Mouse (Mus musculus) lung, postnatal 10 days (tissue): ENCODE measurements around the gene Senp5.
A peak's percentile ranks its signal among the peaks of the same experiment; 100 is the strongest.
"Not testable (repeated sequence)": the region's sequence is repeated elsewhere in the genome, so short reads cannot be mapped to it uniquely, and the experiment has no call there.

Source experiments
- DNase-seq: peaks from one replicate; pipeline ENCODE4 v3.0.0; 2021

Gene Senp5

DNA sequence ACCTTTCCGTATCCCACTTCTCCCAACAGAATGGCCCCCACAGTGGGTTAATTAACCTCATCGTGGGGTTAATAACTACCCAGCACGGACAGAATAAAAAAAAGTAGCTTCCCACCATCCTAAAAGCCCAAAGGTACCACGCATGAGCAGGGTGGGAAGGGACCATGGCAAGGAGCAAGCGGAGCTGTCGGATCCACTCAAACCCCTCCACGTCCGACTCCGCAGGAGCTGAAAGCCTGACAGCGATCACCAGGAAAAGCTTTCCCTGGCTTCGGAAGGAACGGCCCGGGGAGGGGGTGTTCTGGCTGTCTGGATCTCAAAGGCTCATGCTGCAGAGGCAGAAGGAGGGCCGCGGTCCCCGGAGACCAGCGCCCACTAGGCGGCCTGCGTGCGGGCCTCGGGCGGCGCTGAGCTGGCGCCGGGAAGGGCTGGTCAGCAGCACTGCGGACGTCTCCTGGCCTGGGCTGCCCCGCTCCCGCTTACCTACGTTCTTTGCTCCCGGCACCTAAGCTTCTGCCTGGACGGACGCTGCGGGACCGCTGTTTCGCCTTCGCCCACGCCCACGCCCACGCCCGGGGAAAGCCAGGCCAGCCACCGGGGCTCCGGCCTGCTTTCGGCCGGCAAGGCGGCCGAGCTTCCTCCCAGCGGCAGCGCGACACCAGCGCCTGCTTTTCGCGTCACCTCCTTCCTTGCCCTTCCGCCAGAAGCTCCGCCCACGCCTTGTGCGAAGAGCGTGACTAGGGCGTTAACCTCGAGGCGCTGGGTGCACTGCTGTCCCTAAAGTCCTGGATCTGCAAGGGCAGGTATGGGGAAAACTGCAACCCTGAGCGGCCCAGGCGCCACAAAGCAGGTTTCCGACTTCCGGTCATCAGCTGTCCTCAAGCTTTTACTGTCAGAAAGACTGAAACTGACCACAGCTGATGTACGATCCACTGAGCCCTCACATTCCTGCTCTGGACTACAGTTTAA lies at the start of gene Senp5:
Senp5 (minus strand) TSS at position 779 of the 969 bp plus-strand sequence.
- DNase-seq: peak; percentile 95

- DNase-seq: no peak
Observed at GRCm38 (mm10) chr16:32042367-32042766, 39.3 kb upstream of the Senp5 start.

GRCm38 (mm10) chr16:32019678-32020077 lies 16.6 kb upstream of the Senp5 start:
- no peak for DNase-seq

- DNase-seq: no peak
Observed at GRCm38 (mm10) chr16:32010330-32010729, 7.2 kb upstream of the Senp5 start.

DNA sequence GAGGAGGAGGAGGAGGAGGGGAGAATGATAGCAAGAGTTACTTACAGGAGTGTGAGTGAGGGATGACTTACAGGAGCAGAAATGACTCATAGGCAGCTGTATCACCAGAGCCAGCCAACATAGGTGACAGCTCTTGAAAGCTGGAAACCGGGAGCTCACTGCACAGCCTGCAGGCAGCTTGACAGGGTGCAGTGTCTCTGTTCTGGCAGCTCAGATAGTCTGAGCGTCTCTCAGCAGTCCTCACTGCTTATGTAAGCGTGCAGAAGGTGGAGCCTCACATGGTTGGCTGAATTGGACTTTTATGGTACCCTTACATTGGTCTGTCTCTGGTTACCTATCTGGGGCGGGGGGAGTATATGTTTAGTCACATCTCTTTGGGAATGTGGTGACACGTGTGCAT lies 6.8 kb upstream of the Senp5 start:
- DNase-seq: no peak

DNA sequence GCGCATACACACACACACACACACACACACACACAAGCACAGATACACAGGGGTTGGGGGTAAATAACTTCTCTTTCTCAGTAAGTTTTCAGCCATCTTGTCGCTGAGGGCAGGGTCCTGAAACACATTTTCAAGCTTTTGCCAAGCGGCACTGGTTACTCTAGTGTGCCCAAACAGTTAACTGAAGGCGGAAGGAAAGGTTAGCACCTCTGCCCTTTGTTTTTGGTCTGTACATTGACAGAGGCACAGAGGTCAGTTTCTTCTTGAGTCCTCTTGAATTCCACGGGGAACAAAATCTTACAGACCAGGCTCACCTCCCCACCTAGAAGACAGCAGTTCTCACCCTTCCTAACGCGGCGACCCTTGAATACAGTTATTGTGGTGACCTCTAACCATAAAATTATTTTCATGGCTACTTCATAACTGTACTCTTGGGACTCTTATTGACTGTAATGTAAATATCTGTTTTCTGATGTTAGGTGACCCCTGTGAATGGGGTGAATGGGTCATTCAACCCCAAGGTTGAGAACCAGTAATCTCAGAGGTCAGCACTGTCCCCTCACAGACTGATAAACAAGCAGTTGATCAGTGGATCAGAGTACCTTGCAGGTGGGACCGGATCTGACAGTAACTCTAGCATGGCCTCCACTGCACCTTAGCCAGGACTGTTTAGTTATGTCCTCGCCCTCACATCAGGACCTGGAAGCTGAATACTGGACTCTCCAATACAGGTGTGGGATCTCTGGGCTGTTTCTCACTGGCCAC lies 5.6 kb upstream of the Senp5 start:
- DNase-seq: no peak

- DNase-seq: no peak
Observed at GRCm38 (mm10) chr16:32004731-32005130, 1.6 kb upstream of the Senp5 start.

GRCm38 (mm10) chr16:31996371-31996770 lies 6.7 kb downstream of the Senp5 start:
- DNase-seq: no peak

GRCm38 (mm10) chr16:31993946-31994345 lies 9.1 kb downstream of the Senp5 start:
- no peak for DNase-seq

DNA sequence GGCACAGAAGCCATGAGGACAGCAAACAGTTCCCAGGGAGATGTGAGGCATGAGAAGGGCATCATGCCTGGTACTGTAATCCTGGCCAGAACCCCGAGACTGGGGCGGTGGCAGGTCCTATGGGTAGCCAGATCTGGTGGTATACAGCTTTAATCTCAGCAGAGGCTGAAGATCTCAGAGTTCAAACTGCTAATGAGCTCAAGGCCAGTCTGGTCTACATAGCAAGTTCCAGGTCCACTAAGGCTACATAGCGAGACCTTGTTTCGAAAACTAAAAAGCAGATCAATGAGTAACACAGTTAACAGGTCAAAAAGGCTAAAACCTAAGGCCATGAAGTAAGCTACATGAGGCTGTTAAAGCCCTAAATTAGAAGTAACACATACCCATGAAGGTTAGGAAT lies 9.9 kb downstream of the Senp5 start:
- DNase-seq: no peak

DNA sequence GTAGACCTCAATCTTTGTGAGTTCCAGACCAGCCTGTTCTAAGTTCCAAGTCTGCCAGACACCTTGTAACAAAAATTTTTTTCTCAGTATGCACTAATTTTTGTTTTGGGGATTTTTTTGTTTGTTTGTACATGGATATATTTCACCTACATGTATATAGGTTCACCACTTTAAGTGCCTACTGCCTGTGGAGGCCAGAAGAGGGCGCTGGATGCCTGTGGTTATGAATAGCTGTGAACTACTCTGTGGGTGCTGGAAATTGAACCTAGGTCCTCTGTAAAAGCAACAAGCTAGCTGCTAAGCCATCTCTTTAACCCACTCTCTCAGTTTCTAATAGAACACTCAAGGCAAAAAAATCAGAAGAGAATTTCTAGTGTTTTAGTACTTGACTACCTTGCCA lies 11.0 kb downstream of the Senp5 start:
- DNase-seq: no peak

GRCm38 (mm10) chr16:31980946-31981345 lies 22.1 kb downstream of the Senp5 start:
- DNase-seq: no peak

DNA sequence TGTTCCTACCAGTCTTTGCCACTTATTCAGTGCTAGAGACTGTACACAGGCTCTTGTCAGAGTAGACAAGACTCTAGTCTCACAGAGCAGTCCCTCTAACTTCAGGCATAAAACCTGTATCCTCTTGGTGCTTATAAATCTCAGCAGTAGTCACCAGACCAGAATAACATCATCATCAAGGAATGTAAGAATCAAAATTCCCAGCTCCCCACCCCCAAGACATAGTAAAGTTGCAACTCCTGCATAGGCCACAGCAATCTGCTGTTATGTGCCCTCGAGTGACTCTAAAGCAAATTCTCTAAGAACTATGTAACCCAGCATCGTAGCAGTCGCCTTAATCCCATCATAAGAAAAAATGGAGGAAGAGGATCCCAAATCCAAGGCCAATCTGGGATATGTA lies 23.6 kb downstream of the Senp5 start:
- DNase-seq: no peak

GRCm38 (mm10) chr16:31975258-31975657 lies 27.8 kb downstream of the Senp5 start:
- DNase-seq: no peak

DNA sequence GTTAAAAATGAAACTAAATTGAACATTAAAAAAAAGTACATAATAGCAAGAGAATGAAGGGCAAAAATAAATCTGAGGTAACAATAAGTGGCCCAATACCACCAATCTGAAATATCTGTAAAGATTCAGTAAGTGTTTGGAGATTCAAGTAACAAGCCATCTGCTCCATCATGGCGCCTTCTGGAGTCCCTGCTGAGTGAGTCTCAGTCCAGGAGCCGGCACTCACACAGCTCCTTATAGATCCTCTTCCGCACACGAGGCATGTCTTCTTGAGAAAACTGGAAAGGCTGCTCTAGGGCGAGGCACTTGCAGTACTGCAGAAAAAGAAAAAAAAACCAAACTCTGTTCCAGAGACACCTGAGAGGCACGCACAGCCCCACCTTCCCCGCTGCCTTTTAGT lies 39.9 kb downstream of the Senp5 start:
- no peak for DNase-seq

DNA sequence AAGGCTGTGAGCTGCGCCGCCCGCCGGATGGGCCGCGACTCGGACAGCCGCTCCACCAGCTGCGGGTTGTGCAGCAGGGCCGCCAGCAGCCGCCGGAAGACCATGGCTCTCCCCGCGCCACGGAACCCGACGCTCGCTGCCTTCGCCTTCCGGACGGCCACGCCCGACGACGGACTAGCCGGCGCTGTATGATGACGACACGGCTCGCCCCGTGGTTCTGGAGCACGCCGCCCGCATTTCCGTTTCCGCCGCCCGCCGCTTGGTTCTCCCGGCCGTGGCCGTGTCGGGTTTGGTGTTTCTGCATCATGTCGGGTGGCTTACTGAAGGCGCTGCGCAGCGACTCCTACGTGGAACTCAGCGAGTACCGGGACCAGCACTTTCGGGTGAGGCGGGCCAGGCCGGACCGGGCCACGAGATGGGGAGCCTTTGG lies 54.7 kb downstream of the Senp5 start, which contains the start of the genes 0610012G03Rik and Ncbp2:
0610012G03Rik (minus strand) TSS at position 150 of the 430 bp plus-strand sequence.
Ncbp2 (plus strand) TSS at position 169 of the 430 bp plus-strand sequence.
- peak; percentile 97 for DNase-seq

DNA sequence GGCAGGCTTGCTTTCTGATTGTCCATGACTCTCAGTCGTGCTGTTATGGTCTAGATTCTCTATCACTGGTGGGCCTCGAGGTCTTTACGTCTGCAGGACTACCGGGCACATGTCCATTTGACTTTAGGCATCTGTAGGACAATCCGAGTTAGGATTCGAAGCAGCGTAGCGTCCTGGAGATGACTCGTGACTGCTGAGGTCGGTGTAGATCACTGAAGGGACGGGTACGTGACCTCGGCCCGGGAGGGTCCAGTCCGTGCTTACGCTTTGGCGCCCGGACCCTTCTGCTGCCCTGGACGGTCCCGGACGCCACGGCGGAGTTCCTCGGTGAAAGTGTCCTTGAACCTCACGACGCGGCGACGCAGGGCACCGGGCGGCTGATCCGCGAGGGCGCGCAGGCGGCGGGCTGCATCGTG lies 55.2 kb downstream of the Senp5 start:
- no peak for DNase-seq

DNA sequence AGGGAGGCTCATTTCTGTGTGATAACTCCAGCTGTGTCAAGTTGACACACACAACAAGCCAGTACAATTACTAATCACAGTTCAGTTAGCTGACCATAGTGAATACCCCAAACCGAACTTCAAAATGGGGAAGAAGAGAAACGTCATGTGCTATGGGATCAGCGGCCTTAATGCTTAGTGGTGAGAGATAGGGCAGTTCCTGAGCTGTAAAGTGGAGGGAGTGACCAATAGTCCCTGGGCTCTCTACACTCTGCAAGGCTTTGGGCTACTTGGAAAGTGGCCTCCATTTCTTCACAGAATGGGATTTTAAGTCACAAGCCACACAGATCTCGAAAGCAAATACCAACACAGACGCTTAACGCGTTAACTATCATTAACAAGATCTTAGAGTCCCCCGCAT lies 55.8 kb downstream of the Senp5 start:
- no peak for DNase-seq

- not testable (repeated sequence) for DNase-seq
Observed at GRCm38 (mm10) chr16:31945986-31946385, 57.1 kb downstream of the Senp5 start.

DNA sequence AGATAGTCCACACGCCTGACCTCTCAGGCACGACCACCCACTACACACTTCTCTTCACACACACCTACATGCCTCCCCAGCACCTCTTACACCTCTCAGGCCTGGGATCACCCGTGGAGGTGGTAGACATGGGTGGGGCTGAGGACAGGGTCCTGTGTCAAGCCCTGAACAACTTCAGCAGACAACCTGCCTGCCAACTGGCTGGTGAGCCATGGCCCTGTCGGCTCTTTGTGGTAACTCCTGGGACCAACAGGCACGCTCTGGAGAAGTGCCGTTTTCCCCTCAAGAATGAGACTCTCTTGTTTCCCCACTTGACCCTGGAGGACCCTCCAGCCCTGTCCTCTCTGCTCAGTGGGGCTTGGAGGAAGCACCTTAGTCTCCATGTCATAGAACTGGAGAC lies 57.7 kb downstream of the Senp5 start:
- DNase-seq: no peak

GRCm38 (mm10) chr16:31944698-31945255 lies 58.3 kb downstream of the Senp5 start:
- DNase-seq: no peak

DNA sequence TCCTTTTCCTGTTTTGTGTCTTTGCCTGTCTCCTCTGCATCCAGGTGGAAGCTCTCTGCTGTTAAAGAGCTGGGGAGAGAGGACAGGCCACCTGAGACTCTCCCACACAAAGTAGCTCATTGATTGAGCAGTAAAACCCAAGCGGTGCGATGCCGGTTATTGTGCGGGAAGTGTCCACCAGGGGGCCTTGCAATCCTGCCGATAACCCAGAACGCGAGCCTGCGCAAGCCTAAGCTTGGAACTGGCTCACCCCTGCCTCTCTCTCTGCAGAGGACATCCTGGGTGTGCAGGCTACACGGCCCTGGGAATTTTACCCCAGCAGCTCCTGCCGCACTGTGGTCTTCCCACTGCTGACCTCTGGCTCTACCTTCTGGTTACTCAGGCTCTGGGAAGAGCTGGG lies 59.1 kb downstream of the Senp5 start:
- DNase-seq: peak; percentile 86

DNA sequence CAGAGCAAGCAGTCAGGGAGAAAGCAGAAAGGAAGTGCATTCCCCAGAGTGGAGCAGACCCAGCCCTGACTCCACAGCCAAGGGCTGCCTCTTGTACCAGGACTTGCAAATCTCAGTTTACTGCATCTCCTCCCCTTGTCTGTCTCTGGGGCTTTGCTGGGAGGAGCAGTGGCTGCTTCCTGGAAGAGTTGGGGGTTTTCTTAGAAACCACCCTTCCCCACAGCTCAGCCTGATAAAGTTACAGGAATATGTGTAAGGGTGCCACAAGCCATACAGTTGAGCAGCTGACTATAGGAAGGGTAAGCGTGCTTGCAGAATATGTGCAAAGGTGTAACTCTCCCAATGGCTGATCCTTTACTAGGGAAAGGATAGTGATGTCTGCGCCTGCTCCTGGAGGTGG lies 62.5 kb downstream of the Senp5 start:
- no peak for DNase-seq
